Mouse (Mus musculus) lung, postnatal 25 days (tissue): ENCODE data around the gene Mov10.
"Not testable (repeated sequence)": the region's sequence is repeated elsewhere in the genome, so short reads cannot be mapped to it uniquely, and the experiment has no call there.

ENCODE experiments used
- DNase-seq: peaks from one replicate; pipeline ENCODE4 v3.0.0; 2022; ENCODE audit warnings: low spot score

The Mov10 gene

GRCm38 (mm10) chr3:104780561-104781420 is 37.6 kb downstream of the Mov10 start, which contains the start of gene Ppm1j:
Gene Ppm1j, plus strand, starts transcription at chr3:104781056.
- DNase-seq, result peak; percentile 76

DNA sequence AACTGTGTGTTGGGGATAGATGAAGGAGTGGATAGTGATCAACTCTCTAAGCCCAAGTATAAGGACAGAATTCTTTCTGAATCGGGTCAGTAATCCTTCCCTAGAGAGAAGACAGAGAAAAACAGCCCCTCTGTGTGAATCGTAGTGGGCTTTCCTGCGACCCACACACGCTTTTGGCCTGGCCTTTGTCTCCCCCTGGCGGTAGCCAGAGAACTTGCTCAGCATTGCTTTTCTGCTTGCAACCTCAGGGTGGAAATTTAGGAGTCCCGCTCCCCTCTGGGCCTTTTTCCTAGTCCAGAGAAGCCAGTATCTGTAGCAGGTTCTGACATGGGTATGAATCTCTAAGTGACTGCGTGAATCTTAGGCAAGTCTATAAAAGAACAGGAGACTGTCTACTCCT is 38.4 kb downstream of the Mov10 start:
- DNase-seq, result no peak

DNA sequence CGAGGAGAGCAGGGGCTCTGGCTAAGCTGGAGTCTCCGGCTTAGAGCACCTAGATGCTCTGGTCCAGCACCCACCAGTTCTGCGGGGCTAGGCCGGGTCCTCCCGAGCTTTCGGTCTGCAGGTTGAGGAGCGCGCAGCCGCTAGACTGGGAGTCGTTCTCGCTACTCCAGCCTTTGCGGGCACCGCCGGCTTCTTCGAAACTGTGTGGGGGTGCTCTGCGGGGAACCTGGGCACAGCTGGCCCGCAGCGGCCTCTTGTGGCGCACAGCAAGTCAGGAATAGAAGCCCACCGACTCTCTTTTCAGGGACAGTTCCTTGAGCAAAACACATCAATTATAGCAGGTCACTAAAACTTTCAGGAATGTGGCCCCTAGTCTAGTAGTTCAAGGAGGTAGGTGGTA is 41.0 kb downstream of the Mov10 start:
- DNase-seq, result no peak

DNA sequence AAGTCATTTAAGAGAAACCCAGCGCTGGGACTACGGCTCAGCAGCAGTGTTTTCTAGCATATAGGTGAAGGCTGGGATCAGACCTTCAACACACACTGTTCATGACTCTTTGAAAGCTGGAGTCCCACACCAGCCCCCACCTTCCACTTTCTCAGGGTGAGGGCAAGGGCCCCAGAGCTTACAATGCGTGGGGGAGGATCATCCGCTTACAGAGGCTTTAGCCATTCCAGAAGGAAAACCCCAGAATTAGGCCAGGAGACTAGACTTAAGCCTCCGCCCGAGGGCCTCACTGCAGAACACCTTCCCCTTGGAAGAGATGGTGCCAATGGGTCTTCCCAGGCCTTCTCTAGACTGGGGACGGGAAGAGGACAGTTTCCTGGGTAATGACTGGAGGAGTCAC is 45.1 kb downstream of the Mov10 start:
- DNase-seq, result no peak

- no peak for DNase-seq
These were observed 46.9 kb downstream of the Mov10 start for GRCm38 (mm10) chr3:104771460-104771859.

- no peak for DNase-seq
These were observed 47.4 kb downstream of the Mov10 start for GRCm38 (mm10) chr3:104770918-104771317.

GRCm38 (mm10) chr3:104770035-104770434 is 48.3 kb downstream of the Mov10 start:
- no peak for DNase-seq

DNA sequence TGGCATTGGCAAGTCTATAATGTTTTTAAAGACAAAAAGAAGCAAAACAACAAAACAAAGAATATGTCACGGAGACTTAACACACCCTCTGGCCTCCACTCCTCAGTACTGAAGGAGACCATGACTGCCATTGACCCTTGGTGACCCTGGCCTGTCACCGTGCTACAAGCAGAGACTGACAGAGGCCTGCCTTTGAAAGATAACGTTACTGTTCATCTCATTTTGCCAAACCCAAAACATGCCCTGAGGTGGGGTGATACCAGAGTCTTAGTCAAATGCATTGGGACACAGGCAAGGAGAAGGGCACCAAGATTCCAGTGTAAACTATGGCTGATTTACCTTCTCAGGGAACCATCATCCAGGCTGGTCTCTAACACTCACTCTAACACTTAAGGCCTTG is 49.2 kb downstream of the Mov10 start:
- no peak for DNase-seq

DNA sequence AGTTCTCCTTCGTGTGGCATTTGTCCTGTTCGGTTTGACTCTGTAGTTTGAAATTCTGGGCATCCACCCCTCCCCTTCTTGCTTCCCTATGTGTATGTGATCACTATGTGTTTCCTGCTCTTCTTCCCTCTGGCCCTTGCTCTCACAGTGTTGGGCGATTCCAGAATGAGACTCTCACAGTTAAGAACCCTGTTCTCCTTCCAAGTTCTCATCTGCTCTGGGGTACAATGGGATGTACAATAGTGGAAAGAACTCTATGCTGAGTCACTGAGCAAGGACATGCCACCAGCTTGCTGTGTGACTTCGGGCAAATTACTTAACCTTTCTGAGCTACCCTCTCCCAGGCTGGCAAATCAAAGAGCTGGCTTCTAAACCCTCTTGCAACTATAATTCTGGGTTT is 50.6 kb downstream of the Mov10 start:
- no peak for DNase-seq

DNA sequence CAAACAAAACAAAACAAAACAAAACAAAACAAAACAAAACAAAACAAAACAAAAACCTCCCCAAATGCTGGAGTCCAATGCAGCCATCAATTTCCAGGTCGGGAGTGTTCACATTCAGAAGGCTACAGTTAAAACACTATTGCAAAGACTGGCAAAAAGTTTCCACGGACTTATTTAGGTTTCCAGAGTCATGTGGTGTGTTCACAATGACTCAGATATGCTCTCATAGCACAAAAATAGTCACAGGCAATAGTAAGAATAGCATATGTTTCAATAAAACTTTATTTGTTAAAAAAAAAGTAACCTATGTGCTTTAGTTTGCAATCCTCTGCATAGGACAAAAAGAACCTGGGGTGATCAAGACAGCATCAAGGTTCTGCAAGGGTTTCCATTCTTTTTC is 51.2 kb downstream of the Mov10 start:
- DNase-seq, result no peak

DNA sequence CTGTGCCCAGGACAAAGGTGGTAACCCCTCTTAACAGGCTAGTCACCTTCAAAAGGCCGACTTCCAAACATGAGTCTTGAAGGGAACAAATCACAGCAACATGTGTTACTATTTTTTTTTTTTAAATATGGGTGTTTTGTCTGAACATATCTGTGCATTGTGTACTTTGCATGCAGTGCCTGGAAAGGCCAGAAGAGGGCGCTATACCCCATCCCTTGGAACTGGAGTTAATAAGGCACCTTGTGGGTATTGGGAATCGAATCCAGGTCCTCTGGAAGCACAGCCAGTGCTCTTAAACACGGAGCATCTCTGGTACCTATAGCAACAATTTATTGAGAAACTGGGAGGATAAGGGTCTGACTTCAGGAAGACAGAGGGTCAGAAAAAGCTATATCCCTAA is 53.3 kb downstream of the Mov10 start:
- DNase-seq, result no peak

DNA sequence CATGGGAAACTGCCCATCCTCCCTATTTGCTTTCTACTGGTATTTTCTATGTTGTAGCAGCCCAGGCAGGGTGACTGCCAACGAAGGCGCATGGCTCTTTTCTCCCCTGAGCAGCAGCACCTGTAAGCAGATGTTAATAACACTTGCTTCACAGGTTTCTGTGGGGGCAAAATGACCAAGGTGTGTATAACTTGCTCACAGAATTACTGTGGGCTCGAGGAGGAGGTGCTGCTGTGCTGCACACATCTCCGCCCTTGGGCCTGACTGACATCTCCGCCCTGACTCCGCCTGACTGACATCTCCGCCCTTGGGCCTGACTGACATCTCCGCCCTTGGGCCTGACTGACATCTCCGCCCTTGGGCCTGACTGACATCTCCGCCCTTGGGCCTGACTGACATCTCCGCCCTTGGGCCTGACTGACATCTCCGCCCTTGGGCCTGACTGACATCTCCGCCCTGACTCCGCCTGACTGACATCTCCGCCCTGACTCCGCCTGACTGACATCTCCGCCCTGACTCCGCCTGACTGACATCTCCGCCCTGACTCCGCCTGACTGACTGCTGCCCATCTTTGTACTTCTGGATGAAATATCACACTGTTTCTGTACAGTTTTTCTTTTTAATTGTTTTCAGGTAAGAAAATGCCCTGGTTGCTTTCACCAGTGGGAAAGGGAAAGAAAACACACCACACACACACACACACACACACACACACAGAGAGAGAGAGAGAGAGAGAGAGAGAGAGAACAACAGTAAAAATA is 56.1 kb downstream of the Mov10 start:
- not testable (repeated sequence) for DNase-seq

- DNase-seq, result no peak
These were observed 59.5 kb downstream of the Mov10 start for GRCm38 (mm10) chr3:104758869-104759268.

GRCm38 (mm10) chr3:104758406-104758805 is 60.0 kb downstream of the Mov10 start:
- DNase-seq, result peak; percentile 48

DNA sequence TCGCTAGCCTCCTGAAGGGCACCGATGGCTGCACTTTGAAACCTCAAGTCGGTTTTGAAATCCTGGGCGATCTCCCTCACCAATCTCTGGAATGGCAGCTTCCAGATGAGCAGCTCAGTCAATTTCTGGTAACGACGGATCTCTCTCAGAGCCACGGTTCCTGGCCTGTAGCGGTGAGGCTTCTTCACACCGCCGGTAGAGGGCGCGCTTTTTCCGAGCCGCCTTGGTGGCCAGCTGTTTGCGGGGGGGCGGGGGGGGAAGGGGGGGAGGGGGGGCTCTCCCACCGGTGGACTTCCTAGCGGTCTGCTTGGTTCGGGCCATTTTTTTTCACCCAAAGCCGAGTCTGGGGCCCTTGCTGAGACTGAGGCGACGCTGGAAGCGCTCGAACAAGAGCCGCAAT is 65.5 kb downstream of the Mov10 start:
- not testable (repeated sequence) for DNase-seq
